Mouse (Mus musculus): ENCODE data around the gene Gcdh. TPM values are rescaled to one million over a fixed set of nuclear protein-coding genes. Genes with fewer than 3 reads are reported as not detected.
A peak's percentile ranks its signal among the peaks of the same experiment; 100 is the strongest.

The Gcdh gene
- polyA plus RNA-seq, 1 experiment from 2014 or later, result 42.1 TPM

- 92% methylated on average over 5 of the region's 5 CpGs for WGBS
- H3K9me3 ChIP-seq, result no peaks in the 10 kb centered on the region
- peaks cover 83% of the 10 kb centered on the region for H3K36me3 ChIP-seq
- H3K27ac ChIP-seq, result no peak overlapping the region; the same call in 1 of the 2 replicates
- H3K4me2 ChIP-seq (replicated peaks), result no peak overlapping the region
- H3K4me3 ChIP-seq, result peak overlapping the region; percentile 1; the same call in 1 of the 2 replicates
- no peak for ATAC-seq (ENCODE audit: low FRiP score, low read depth)
- H3K9ac ChIP-seq, result peak overlapping the region; percentile 13; the same call in 1 of the 2 replicates
- H3K4me1 ChIP-seq, result peaks cover 73% of the 10 kb centered on the region
- H3K27me3 ChIP-seq, result no peaks in the 10 kb centered on the region
These were observed 55.2 kb downstream of the Gcdh start for GRCm38 (mm10) chr8:84838513-84838912.

GRCm38 (mm10) chr8:84837912-84838470 lies 55.7 kb downstream of the Gcdh start:
- no peaks in the 10 kb centered on the region for H3K27me3 ChIP-seq
- H3K4me3 ChIP-seq, result peak overlapping the region; percentile 1; the same call in 1 of the 2 replicates
- peak overlapping the region; percentile 16 for H3K4me2 ChIP-seq (replicated peaks)
- no peaks in the 10 kb centered on the region for H3K9me3 ChIP-seq
- peaks cover 81% of the 10 kb centered on the region for H3K36me3 ChIP-seq
- H3K4me1 ChIP-seq, result peaks cover 73% of the 10 kb centered on the region
- ATAC-seq (ENCODE audit: low FRiP score, low read depth), result no peak
- WGBS, result 75% methylated on average over 15 of the region's 15 CpGs
- peak overlapping the region; percentile 77 for H3K27ac ChIP-seq
- peak overlapping the region; percentile 13; the same call in 1 of the 2 replicates for H3K9ac ChIP-seq

- H3K9ac ChIP-seq, result peak overlapping the region; percentile 13; the same call in 1 of the 2 replicates
- no peak overlapping the region for H3K4me3 ChIP-seq
- H3K36me3 ChIP-seq, result peaks cover 74% of the 10 kb centered on the region
- peak; percentile 33; the same call in 1 of the 2 replicates for ATAC-seq (ENCODE audit: low FRiP score, low read depth)
- 28% methylated on average over 8 of the region's 8 CpGs for WGBS
- no peaks in the 10 kb centered on the region for H3K27me3 ChIP-seq
- H3K27ac ChIP-seq, result peak overlapping the region; percentile 77
- peaks cover 69% of the 10 kb centered on the region for H3K4me1 ChIP-seq
- H3K9me3 ChIP-seq, result no peaks in the 10 kb centered on the region
- H3K4me2 ChIP-seq (replicated peaks), result peak overlapping the region; percentile 32; the same call in 1 of the 2 replicates
These were observed 56.4 kb downstream of the Gcdh start for GRCm38 (mm10) chr8:84837149-84837911.

Small RNA genes within 50 kb of the gene (microRNA-seq; reads per million reads assigned to microRNA genes)
- gene Gm24197 (not detected), gene Mir7069 (1.2 reads per million)

Other genes with a start within 250 kb of the Gcdh start
- gene Ier2, start 231.1 kb downstream of the Gcdh start, polyA plus RNA-seq (2015; fragmentation: Nextera tagmentation; extraction: Ambion mirVana), result 71.9 and 73.0 TPM in 2 replicates
- gene Trmt1, start 207.6 kb downstream of the Gcdh start, polyA plus RNA-seq (2015; fragmentation: Nextera tagmentation; extraction: Ambion mirVana), result 70.8 and 72.7 TPM in 2 replicates
- 15.0 and 15.2 TPM in 2 replicates for gene Nacc1, start 206.1 kb downstream of the Gcdh start, polyA plus RNA-seq (2015; fragmentation: Nextera tagmentation; extraction: Ambion mirVana)
- 4.1 and 4.9 TPM in 2 replicates for gene Lyl1, start 192.5 kb downstream of the Gcdh start, polyA plus RNA-seq (2015; fragmentation: Nextera tagmentation; extraction: Ambion mirVana)
- gene G430095P16Rik, start 170.9 kb downstream of the Gcdh start, polyA plus RNA-seq (2015; fragmentation: Nextera tagmentation; extraction: Ambion mirVana), result 7.1 and 9.8 TPM in 2 replicates
- gene Nfix, start 93.6 kb downstream of the Gcdh start, polyA plus RNA-seq (2015; fragmentation: Nextera tagmentation; extraction: Ambion mirVana), result 46.9 and 48.0 TPM in 2 replicates
- gene Dand5, start 71.1 kb downstream of the Gcdh start, polyA plus RNA-seq (2015; fragmentation: Nextera tagmentation; extraction: Ambion mirVana), result 6.3 TPM in 2 replicates
- 48.1 and 48.4 TPM in 2 replicates for gene Gadd45gip1, start 62.4 kb downstream of the Gcdh start, polyA plus RNA-seq (2015; fragmentation: Nextera tagmentation; extraction: Ambion mirVana)
- 106 TPM in 2 replicates for gene Rad23a, start 53.3 kb downstream of the Gcdh start, polyA plus RNA-seq (2015; fragmentation: Nextera tagmentation; extraction: Ambion mirVana)
- gene Calr, start 47.0 kb downstream of the Gcdh start, polyA plus RNA-seq (2015; fragmentation: Nextera tagmentation; extraction: Ambion mirVana), result 943 and 1,018 TPM in 2 replicates
- 108 and 109 TPM in 2 replicates for gene Farsa, start 36.9 kb downstream of the Gcdh start, polyA plus RNA-seq (2015; fragmentation: Nextera tagmentation; extraction: Ambion mirVana)
- gene Syce2, start 21.8 kb downstream of the Gcdh start, polyA plus RNA-seq (2015; fragmentation: Nextera tagmentation; extraction: Ambion mirVana), result 82.7 and 92.5 TPM in 2 replicates
- 2.4 and 4.4 TPM in 2 replicates for gene Klf1, start 8.0 kb upstream of the Gcdh start, polyA plus RNA-seq (2015; fragmentation: Nextera tagmentation; extraction: Ambion mirVana)
- 16.4 and 18.5 TPM in 2 replicates for gene Dnase2a, start 14.6 kb upstream of the Gcdh start, polyA plus RNA-seq (2015; fragmentation: Nextera tagmentation; extraction: Ambion mirVana)
- 0.32 and 0.55 TPM in 2 replicates for gene Mast1, start 43.4 kb upstream of the Gcdh start, polyA plus RNA-seq (2015; fragmentation: Nextera tagmentation; extraction: Ambion mirVana)
- 0.20 and 0.47 TPM in 2 replicates for gene Rtbdn, start 53.1 kb upstream of the Gcdh start, polyA plus RNA-seq (2015; fragmentation: Nextera tagmentation; extraction: Ambion mirVana)
- not detected in 2 replicates for gene Gm49661, start 75.5 kb upstream of the Gcdh start, polyA plus RNA-seq (2015; fragmentation: Nextera tagmentation; extraction: Ambion mirVana)
- 961 and 978 TPM in 2 replicates for gene Prdx2, start 75.7 kb upstream of the Gcdh start, polyA plus RNA-seq (2015; fragmentation: Nextera tagmentation; extraction: Ambion mirVana)
- gene Rnaseh2a, start 75.8 kb upstream of the Gcdh start, polyA plus RNA-seq (2015; fragmentation: Nextera tagmentation; extraction: Ambion mirVana), result 90.9 and 93.2 TPM in 2 replicates
- 8.2 and 8.4 TPM in 2 replicates for gene Junb, start 84.8 kb upstream of the Gcdh start, polyA plus RNA-seq (2015; fragmentation: Nextera tagmentation; extraction: Ambion mirVana)
- gene Hook2, start 96.7 kb upstream of the Gcdh start, polyA plus RNA-seq (2015; fragmentation: Nextera tagmentation; extraction: Ambion mirVana), result 18.6 and 18.8 TPM in 2 replicates
- not detected in 2 replicates for gene Best2, start 120.6 kb upstream of the Gcdh start, polyA plus RNA-seq (2015; fragmentation: Nextera tagmentation; extraction: Ambion mirVana)
- gene Asna1, start 131.4 kb upstream of the Gcdh start, polyA plus RNA-seq (2015; fragmentation: Nextera tagmentation; extraction: Ambion mirVana), result 132 TPM in 2 replicates
- 114 and 132 TPM in 2 replicates for gene Trir, start 132.9 kb upstream of the Gcdh start, polyA plus RNA-seq (2015; fragmentation: Nextera tagmentation; extraction: Ambion mirVana)
- gene Tnpo2, start 143.0 kb upstream of the Gcdh start, polyA plus RNA-seq (2015; fragmentation: Nextera tagmentation; extraction: Ambion mirVana), result 31.0 and 32.2 TPM in 2 replicates
- gene Fbxw9, start 166.1 kb upstream of the Gcdh start, polyA plus RNA-seq (2015; fragmentation: Nextera tagmentation; extraction: Ambion mirVana), result 31.6 and 32.2 TPM in 2 replicates
- 0.75 and 0.76 TPM in 2 replicates for gene Gm5741, start 174.1 kb upstream of the Gcdh start, polyA plus RNA-seq (2015; fragmentation: Nextera tagmentation; extraction: Ambion mirVana)
- 60.0 and 60.5 TPM in 2 replicates for gene Dhps, start 177.8 kb upstream of the Gcdh start, polyA plus RNA-seq (2015; fragmentation: Nextera tagmentation; extraction: Ambion mirVana)
- gene Wdr83os, start 186.8 kb upstream of the Gcdh start, polyA plus RNA-seq (2015; fragmentation: Nextera tagmentation; extraction: Ambion mirVana), result 111 and 127 TPM in 2 replicates
- gene Wdr83, start 187.4 kb upstream of the Gcdh start, polyA plus RNA-seq (2015; fragmentation: Nextera tagmentation; extraction: Ambion mirVana), result 43.0 and 45.1 TPM in 2 replicates
- gene Man2b1, start 189.3 kb upstream of the Gcdh start, polyA plus RNA-seq (2015; fragmentation: Nextera tagmentation; extraction: Ambion mirVana), result 29.2 and 32.2 TPM in 2 replicates
- gene Zfp791, start 229.2 kb upstream of the Gcdh start, polyA plus RNA-seq (2015; fragmentation: Nextera tagmentation; extraction: Ambion mirVana), result 2.7 and 3.4 TPM in 2 replicates